Mouse (Mus musculus): ENCODE results near the gene Macrod2.

GRCm38 (mm10) chr2:142434731-142435130 is 2039.6 kb downstream of the Macrod2 start:
- no peak for TF ChIP-seq EP300 (IDR thresholded peaks at IDR 0.05)
- no peak for TF ChIP-seq CTCF (IDR thresholded peaks at IDR 0.05)

Measured in lung, postnatal 0 days (tissue).